Mouse (Mus musculus) forebrain, postnatal 0 days (tissue): Measurements from ENCODE around the gene Setd7. TPM values are rescaled to one million over a fixed set of nuclear protein-coding genes. Genes with fewer than 3 reads are reported as not detected.

Experiments used
- ATAC-seq: fragments of 200-750 bp; cut with Nextera tagmentation; 2 replicates; pipeline ENCODE4 v1.8.0; 2017; ENCODE audit warnings: mild to moderate bottlenecking, moderate library complexity
- DNase-seq: peaks from one replicate; pipeline ENCODE4 v3.0.0-alpha.2; 2015
- H3K27ac ChIP-seq: fragments of 300-500 bp; sonication (generic); 2 replicates; pipeline ENCODE4 v1.5.1; 2014; ENCODE audit warnings: low read depth, mild to moderate bottlenecking, antibody characterized with exemption, low read length, moderate library complexity, mixed read lengths
- H3K27me3 ChIP-seq: fragments of 300-500 bp; sonication (generic); 2 replicates; pipeline ENCODE4 v1.6.1; 2014; ENCODE audit warnings: mild to moderate bottlenecking, low read length, mixed read lengths; ENCODE audit not compliant: insufficient read depth
- H3K36me3 ChIP-seq: fragments of 300-500 bp; sonication (generic); 2 replicates; pipeline ENCODE4 v1.6.1; 2014; ENCODE audit warnings: mild to moderate bottlenecking, moderate library complexity; ENCODE audit not compliant: insufficient read depth
- H3K4me1 ChIP-seq: fragments of 300-500 bp; sonication (generic); 2 replicates; pipeline ENCODE4 v1.6.1; 2014; ENCODE audit warnings: antibody characterized with exemption; ENCODE audit not compliant: insufficient read depth
- H3K4me2 ChIP-seq: fragments of 300-500 bp; sonication (generic); 2 replicates; pipeline ENCODE4 v1.6.1; 2014; ENCODE audit warnings: low read depth, mild to moderate bottlenecking, moderate library complexity
- H3K4me3 ChIP-seq: fragments of 300-500 bp; sonication (generic); 2 replicates; pipeline ENCODE4 v1.5.1; 2014; ENCODE audit warnings: low read depth, low read length, mixed read lengths
- H3K9ac ChIP-seq: fragments of 300-500 bp; sonication (generic); 2 replicates; pipeline ENCODE4 v1.6.1; 2014; ENCODE audit warnings: mild to moderate bottlenecking
- H3K9me3 ChIP-seq: fragments of 300-500 bp; sonication (generic); 2 replicates; pipeline ENCODE4 v1.6.1; 2016; ENCODE audit warnings: low read length
- CTCF ChIP-seq: sonication (generic); IDR thresholded peaks from 2 replicates; pipeline ENCODE4 v1.5.1; 2016; ENCODE audit warnings: antibody characterized with exemption, control low read depth, low read depth
- WGBS: fragments of 180-500 bp; shearing (Covaris S2); extraction: QIAGEN DNeasy Blood & Tissue Kit; methylation state at CpG from one replicate; pipeline ENCODE4 v1.1.7; 2014; 5-methylcytosine and 5-hydroxymethylcytosine counted together
- polyA plus RNA-seq: library from polyadenylated mRNA; unstranded; fragments of >200 nt; fragmentation: Nextera tagmentation; extraction: Ambion mirVana; gene quantifications from 2 replicates; pipeline ENCODE4 v1.2.1, GENCODE M21; 2015
- total RNA-seq: library from RNA; depleted of rRNA; stranded (reverse); fragments of >200 nt; gene quantifications from 2 replicates; pipeline ENCODE4 v1.2.3, GENCODE M21; 2014; rRNA removed

The Setd7 gene
- total and polyA plus RNA-seq, 2 experiments from 2014 or later: 2.1 to 22.8 TPM

GRCm38 (mm10) chr3:51468530-51468929, 92.1 kb downstream of the Setd7 start:
- no peaks in the 10 kb centered on the region for H3K9me3 ChIP-seq
- no peak overlapping the region for H3K27ac ChIP-seq
- no peaks in the 10 kb centered on the region for H3K27me3 ChIP-seq
- H3K36me3 ChIP-seq: peaks cover 61% of the 10 kb centered on the region
- H3K4me1 ChIP-seq: no peaks in the 10 kb centered on the region
- TF ChIP-seq CTCF: no peak
- ATAC-seq: no peak
- H3K4me3 ChIP-seq: no peak overlapping the region
- 78% methylated on average over 2 of the region's 2 CpGs for WGBS
- no peak overlapping the region for H3K4me2 ChIP-seq
- DNase-seq: no peak
- H3K9ac ChIP-seq: no peak overlapping the region

Other genes starting within 250 kb of the Setd7 start
- 78.1 and 83.9 TPM in 2 replicates for gene Elf2, start 220.2 kb downstream of the Setd7 start, total RNA-seq
- 26.4 and 29.3 TPM in 2 replicates for gene Elf2, start 220.2 kb downstream of the Setd7 start, polyA plus RNA-seq
- gene Mgarp, start 164.1 kb downstream of the Setd7 start, total RNA-seq: 0.54 and 0.67 TPM in 2 replicates
- 0.42 and 0.53 TPM in 2 replicates for gene Mgarp, start 164.1 kb downstream of the Setd7 start, polyA plus RNA-seq
- gene Ndufc1, start 151.9 kb downstream of the Setd7 start, total RNA-seq: 78.2 and 186 TPM in 2 replicates
- 871 and 1,036 TPM in 2 replicates for gene Ndufc1, start 151.9 kb downstream of the Setd7 start, polyA plus RNA-seq
- 28.3 and 36.9 TPM in 2 replicates for gene Naa15, start 145.7 kb downstream of the Setd7 start, total RNA-seq
- 21.4 and 29.7 TPM in 2 replicates for gene Naa15, start 145.7 kb downstream of the Setd7 start, polyA plus RNA-seq
- gene Rab33b, start 77.0 kb downstream of the Setd7 start, total RNA-seq: 41.0 and 47.9 TPM in 2 replicates
- gene Rab33b, start 77.0 kb downstream of the Setd7 start, polyA plus RNA-seq: 31.3 and 32.8 TPM in 2 replicates
- gene Mgst2, start 99.5 kb upstream of the Setd7 start, total RNA-seq: 0.54 TPM in 1 of 2 replicates, not detected in the other
- gene Mgst2, start 99.5 kb upstream of the Setd7 start, polyA plus RNA-seq: 0.83 and 0.94 TPM in 2 replicates